Comparison of ENCODE assay signal across 8 mouse cellular contexts in the genomic region with DNA sequence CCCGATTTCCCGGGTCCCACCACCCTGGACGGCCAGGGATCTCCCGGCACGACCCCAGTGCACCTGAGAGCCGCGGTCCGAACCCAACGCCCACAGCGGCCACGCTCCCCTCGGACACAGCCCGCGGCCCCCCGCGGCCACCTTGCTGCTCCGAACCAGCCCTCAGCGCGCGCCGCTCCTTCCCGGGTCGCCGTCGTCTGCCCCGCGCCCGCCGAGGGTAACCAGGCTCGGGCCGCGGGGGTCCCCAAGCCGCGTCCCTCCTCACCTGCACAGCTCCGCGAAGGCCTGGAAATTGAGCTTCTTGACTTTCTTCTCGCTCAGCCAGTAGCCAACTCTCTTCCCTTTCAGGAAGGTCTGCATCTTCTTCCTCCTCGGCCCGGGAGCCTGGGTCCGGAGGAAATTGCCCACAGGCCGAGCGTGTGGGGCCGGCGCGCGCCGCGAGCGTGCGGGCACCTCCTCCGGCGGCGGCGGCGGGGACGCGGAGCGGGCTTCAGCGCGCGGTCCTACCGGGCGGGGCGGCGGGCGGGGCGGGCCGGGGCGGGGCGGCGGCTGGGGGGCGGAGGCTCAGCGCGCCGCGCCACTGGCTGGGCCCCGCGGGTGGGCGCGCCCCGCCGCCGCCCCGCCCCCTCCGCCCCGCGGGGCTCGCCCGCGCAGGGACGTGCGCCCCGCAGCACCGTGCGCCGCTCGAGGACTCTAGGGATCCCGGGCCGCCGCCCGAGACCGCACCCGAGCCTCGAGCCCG. TPM values are rescaled to one million over a fixed set of nuclear protein-coding genes. Genes with fewer than 3 reads are reported as not detected.
DNase-seq lines count a peak whose midpoint lies in the region; ATAC-seq and TF ChIP-seq lines count a peak whose summit lies in the region.

A gene (minus strand): TSS at position 474 of the 742 bp plus-strand sequence.

- no peak for TF ChIP-seq CTCF in cortical plate, adult 2 months (IDR thresholded peaks at IDR 0.05; ENCODE audit: extremely low read depth, insufficient read depth, low read length)
- TF ChIP-seq CTCF in testis, adult 2 months (IDR thresholded peaks at IDR 0.05; ENCODE audit: control insufficient read depth, insufficient read depth, insufficient replicate concordance, low read depth, low read length): no peak

- TF ChIP-seq POLR2A in cortical plate, adult 2 months (IDR thresholded peaks at IDR 0.05; ENCODE audit: extremely low read depth, insufficient read depth, low read length): peak; percentile 6; the same call in 1 of the 2 replicates
- TF ChIP-seq POLR2A in myocyte (IDR thresholded peaks at IDR 0.05; ENCODE audit: insufficient read length, low read depth): peak; percentile 72
- TF ChIP-seq POLR2A in testis, adult 2 months (IDR thresholded peaks at IDR 0.05; ENCODE audit: control insufficient read depth, low read depth, low read length): peak; percentile 25; the same call in 1 of the 2 replicates

- H3K4me3 ChIP-seq in cortical plate, adult 2 months (ENCODE audit: insufficient read depth, low read length): peak within 1 kb of the TSS; percentile 49
- H3K4me3 ChIP-seq in kidney, embryonic 16.5 days (ENCODE audit: low read length): peak within 1 kb of the TSS; percentile 79
- H3K4me3 ChIP-seq in liver, embryonic 12.5 days: peak within 1 kb of the TSS; percentile 77
- peak within 1 kb of the TSS; percentile 29 for H3K4me3 ChIP-seq in myocyte
- peak within 1 kb of the TSS; percentile 95 for H3K4me3 ChIP-seq in testis, adult 2 months (ENCODE audit: control insufficient read depth, low read depth, low read length)

- no peaks in the 10 kb centered on the region for H3K27me3 ChIP-seq in kidney, embryonic 16.5 days (ENCODE audit: insufficient read depth, low read length)
- peaks cover 25% of the 10 kb centered on the region for H3K27me3 ChIP-seq in liver, embryonic 12.5 days (replicated peaks)
- H3K27me3 ChIP-seq in myocyte (ENCODE audit: control insufficient read depth, insufficient read depth, insufficient read length): no peaks in the 10 kb centered on the region
- no peaks in the 10 kb centered on the region for H3K27me3 ChIP-seq in testis, adult 2 months (ENCODE audit: control insufficient read depth, insufficient read depth, low read length)

- no peaks in the 10 kb centered on the region for H3K36me3 ChIP-seq in kidney, embryonic 16.5 days (ENCODE audit: insufficient read depth, low read length)
- H3K36me3 ChIP-seq in liver, embryonic 12.5 days: no peaks in the 10 kb centered on the region
- no peaks in the 10 kb centered on the region for H3K36me3 ChIP-seq in myocyte (ENCODE audit: control insufficient read depth, insufficient read depth)
- no peaks in the 10 kb centered on the region for H3K36me3 ChIP-seq in testis, adult 2 months (ENCODE audit: control insufficient read depth, insufficient read depth, low read length)

- peak within 1 kb of the TSS; percentile 93 for H3K27ac ChIP-seq in cortical plate, adult 2 months (ENCODE audit: insufficient read depth, low read length)
- peak within 1 kb of the TSS; percentile 87 for H3K27ac ChIP-seq in kidney, embryonic 16.5 days (ENCODE audit: low read length)
- peak within 1 kb of the TSS; percentile 84 for H3K27ac ChIP-seq in liver, embryonic 12.5 days
- H3K27ac ChIP-seq in testis, adult 2 months (ENCODE audit: control insufficient read depth, insufficient read depth, low read depth, low read length): peak within 1 kb of the TSS; percentile 57

- H3K9ac ChIP-seq in kidney, embryonic 16.5 days (replicated peaks; ENCODE audit: low read length): peak within 1 kb of the TSS; percentile 91
- H3K9ac ChIP-seq in liver, embryonic 12.5 days: peak within 1 kb of the TSS; percentile 85

- no peaks in the 10 kb centered on the region for H3K79me2 ChIP-seq in myocyte (ENCODE audit: control insufficient read depth, insufficient read depth)

- H3K4me2 ChIP-seq in kidney, embryonic 16.5 days (replicated peaks; ENCODE audit: low read depth, low read length): peak within 1 kb of the TSS; percentile 95
- peak within 1 kb of the TSS; percentile 100 for H3K4me2 ChIP-seq in liver, embryonic 12.5 days
- peak within 1 kb of the TSS; percentile 76 for H3K4me2 ChIP-seq in myocyte (ENCODE audit: low read depth)

- peak; percentile 37 to 42 for DNase-seq in urinary bladder, adult 18-20 months (ENCODE audit: low spot score in 2 of 2)
- no peak for DNase-seq in urinary bladder, postnatal 10 days (ENCODE audit: low spot score)
- DNase-seq in gonadal fat pad, adult 2 months (ENCODE audit: low read depth): no peak

- WGBS in kidney, embryonic 16.5 days: under 1% methylated on average over 66 of the region's 105 CpGs
- WGBS in liver, embryonic 12.5 days (ENCODE audit: insufficient replicate concordance): 1% methylated on average over 80 of the region's 105 CpGs

- H3K4me1 ChIP-seq in cortical plate, adult 2 months (ENCODE audit: control insufficient read depth, insufficient read depth, low read length): peaks cover 16% of the 10 kb centered on the region
- H3K4me1 ChIP-seq in kidney, embryonic 16.5 days (ENCODE audit: insufficient read depth, low read length): peaks cover 47% of the 10 kb centered on the region
- peaks cover 42% of the 10 kb centered on the region for H3K4me1 ChIP-seq in liver, embryonic 12.5 days
- peaks cover 35% of the 10 kb centered on the region for H3K4me1 ChIP-seq in testis, adult 2 months (ENCODE audit: control insufficient read depth, insufficient read depth, low read length)

- H3ac ChIP-seq in myocyte (ENCODE audit: control insufficient read depth, insufficient read length): peak within 1 kb of the TSS; percentile 58

- peak; percentile 92 for ATAC-seq in kidney, embryonic 16.5 days (ENCODE audit: low FRiP score, low TSS enrichment)
- ATAC-seq in liver, embryonic 12.5 days: peak; percentile 95

- H3K9me3 ChIP-seq in kidney, embryonic 16.5 days (ENCODE audit: low read length): no peaks in the 10 kb centered on the region
- H3K9me3 ChIP-seq in liver, embryonic 12.5 days (replicated peaks): no peaks in the 10 kb centered on the region

TF ChIP-seq in myocyte, 11 proteins besides CTCF, POLR2A, EP300 and RAD21:
- no peak for TF ChIP-seq MYOG (IDR thresholded peaks at IDR 0.05; ENCODE audit: control insufficient read depth in 1 of 3, insufficient read depth in 1 of 3, insufficient read length in 2 of 3, low read depth in 2 of 3)
TF ChIP-seq in myocyte: peak in this region for 0.

RNA-seq across cellular contexts. Expression of the gene that starts here (rescaled TPM):
- polyA plus RNA-seq in cortical plate, adult 2 months (2012; rRNA removed): 42.6 and 42.7 TPM in 2 replicates
- 71.0 and 81.2 TPM in 2 replicates for polyA plus RNA-seq in gonadal fat pad, adult 2 months (2012; rRNA removed)
- 23.9 and 24.5 TPM in 2 replicates for polyA plus RNA-seq in kidney, embryonic 16.5 days (2015; fragmentation: Nextera tagmentation; extraction: Ambion mirVana)
- polyA plus RNA-seq in liver, embryonic 12.5 days (2016; fragmentation: Nextera tagmentation; extraction: Ambion mirVana): 3.7 and 4.3 TPM in 2 replicates
- polyA plus RNA-seq in myocyte (2012; fragmentation: generic; extraction: Trizol): 4.9 TPM
- 32.3 and 35.2 TPM in 2 replicates for polyA plus RNA-seq in testis, adult 2 months (2012; rRNA removed)

Comparison
In these comparisons a context has a peak if more than half of its experiments do, and no peak if none do; other contexts are left out.
1. DNase-seq: peak in urinary bladder, adult 18-20 months (2 of 2); none in urinary bladder, postnatal 10 days (single experiment) and gonadal fat pad, adult 2 months (single experiment).
2. H3K4me3 ChIP-seq: peak in every context shown above with its lines; median percentile 95 in testis, adult 2 months; 79 in kidney, embryonic 16.5 days; 77 in liver, embryonic 12.5 days; 49 in cortical plate, adult 2 months; 29 in myocyte.
3. POLR2A ChIP-seq: peak in every context shown above with its lines; median percentile 72 in myocyte; 25 in testis, adult 2 months; 6 in cortical plate, adult 2 months.
4. Peak in every context shown above with its lines, with median percentiles within 50 percentile points of each other: H3K27ac ChIP-seq and H3K4me2 ChIP-seq.